Mouse (Mus musculus) monocyte, adult 5-6 weeks (primary cell): ENCODE measurements around the gene Cacna2d2. TPM values are rescaled to one million over a fixed set of nuclear protein-coding genes. Genes with fewer than 3 reads are reported as not detected.
A peak's percentile ranks its signal among the peaks of the same experiment; 100 is the strongest.
"Not testable (repeated sequence)": the region's sequence is repeated elsewhere in the genome, so short reads cannot be mapped to it uniquely, and the experiment has no call there.

ENCODE experiments used
- ATAC-seq: fragments of 153-309, 156-312 bp; replicated peaks from 2 replicates; pipeline ENCODE4 v1.8.0; 2017; ENCODE audit warnings: mild to moderate bottlenecking; ENCODE audit not compliant: low TSS enrichment, insufficient number of reproducible peaks, severe bottlenecking, poor library complexity, low FRiP score
- total RNA-seq: library from RNA; stranded (forward); fragments of 200-1000, 200-491, 200-594 nt; gene quantifications from 3 replicates; pipeline ENCODE4 v1.2.3, GENCODE M21; 2017

Gene Cacna2d2
- total RNA-seq, 1 experiment from 2014 or later, result not detected

- no peak for ATAC-seq
Measured at GRCm38 (mm10) chr9:107566855-107567254, 167.4 kb downstream of the Cacna2d2 start.

- no peak for ATAC-seq
Measured at GRCm38 (mm10) chr9:107567702-107568319, 168.4 kb downstream of the Cacna2d2 start, which contains the start of gene Hyal2. TSS of gene Hyal2 (plus strand) at chr9:107567945.

GRCm38 (mm10) chr9:107568331-107569261 is 169.2 kb downstream of the Cacna2d2 start:
- ATAC-seq, result peak; percentile 73

GRCm38 (mm10) chr9:107569270-107569669 is 169.9 kb downstream of the Cacna2d2 start:
- no peak for ATAC-seq

- no peak for ATAC-seq
Measured at GRCm38 (mm10) chr9:107570016-107570415, 170.6 kb downstream of the Cacna2d2 start.

- ATAC-seq, result no peak
Measured at GRCm38 (mm10) chr9:107570845-107571244, 171.4 kb downstream of the Cacna2d2 start.

- no peak for ATAC-seq
Measured at GRCm38 (mm10) chr9:107571534-107572326, 172.3 kb downstream of the Cacna2d2 start.

GRCm38 (mm10) chr9:107572327-107572662 is 172.9 kb downstream of the Cacna2d2 start:
- no peak for ATAC-seq

- ATAC-seq, result not testable (repeated sequence)
Measured at GRCm38 (mm10) chr9:107573774-107574173, 174.4 kb downstream of the Cacna2d2 start.

GRCm38 (mm10) chr9:107575579-107576356 is 176.4 kb downstream of the Cacna2d2 start:
- ATAC-seq, result no peak

GRCm38 (mm10) chr9:107576357-107577107 is 177.1 kb downstream of the Cacna2d2 start, which contains the start of gene Hyal1:
TSS of gene Hyal1 (plus strand) at chr9:107576927.
- no peak for ATAC-seq

- no peak for ATAC-seq
Measured at GRCm38 (mm10) chr9:107577871-107578270, 178.5 kb downstream of the Cacna2d2 start.

GRCm38 (mm10) chr9:107578587-107578986 is 179.2 kb downstream of the Cacna2d2 start, which contains the start of gene Naa80:
TSS of gene Naa80 (plus strand) at chr9:107578887.
- no peak for ATAC-seq

Other genes starting within 250 kb of the Cacna2d2 start
- 0.19 TPM in 1 of 3 replicates, not detected in the others for gene Dock3, start 167.7 kb upstream of the Cacna2d2 start, total RNA-seq
- 69.0 to 81.2 TPM (median 74.8 TPM) in 3 replicates for gene Mapkapk3, start 109.7 kb upstream of the Cacna2d2 start, total RNA-seq
- 2.0 to 4.4 TPM (median 3.0 TPM) in 3 replicates for gene Cish, start 103.6 kb upstream of the Cacna2d2 start, total RNA-seq
- 4.7 to 6.5 TPM (median 5.1 TPM) in 3 replicates for gene Hemk1, start 61.3 kb upstream of the Cacna2d2 start, total RNA-seq
- gene 6430571L13Rik, start 59.0 kb upstream of the Cacna2d2 start, total RNA-seq, result not detected in 3 replicates
- gene Tmem115, start 134.3 kb downstream of the Cacna2d2 start, total RNA-seq, result 19.0 to 26.5 TPM (median 21.7 TPM) in 3 replicates
- 8.0 to 27.2 TPM (median 14.4 TPM) in 3 replicates for gene Cyb561d2, start 142.6 kb downstream of the Cacna2d2 start, total RNA-seq
- 17.4 to 20.5 TPM (median 18.7 TPM) in 3 replicates for gene Nprl2, start 142.6 kb downstream of the Cacna2d2 start, total RNA-seq
- gene Zmynd10, start 147.7 kb downstream of the Cacna2d2 start, total RNA-seq, result 3.2 to 4.0 TPM in 2 of 3 replicates, not detected in the other
- gene Rassf1, start 151.9 kb downstream of the Cacna2d2 start, total RNA-seq, result 67.8 to 117 TPM (median 83.9 TPM) in 3 replicates
- gene Tusc2, start 163.6 kb downstream of the Cacna2d2 start, total RNA-seq, result 16.0 to 23.9 TPM (median 21.4 TPM) in 3 replicates
- gene Hyal2, start 168.3 kb downstream of the Cacna2d2 start, total RNA-seq, result 1.1 to 2.5 TPM (median 2.3 TPM) in 3 replicates
- 0.86 to 2.0 TPM in 2 of 3 replicates, not detected in the other for gene Hyal1, start 177.3 kb downstream of the Cacna2d2 start, total RNA-seq
- 3.6 to 5.4 TPM (median 5.4 TPM) in 3 replicates for gene Naa80, start 179.3 kb downstream of the Cacna2d2 start, total RNA-seq
- 1.4 TPM in 1 of 3 replicates, not detected in the others for gene Hyal3, start 181.2 kb downstream of the Cacna2d2 start, total RNA-seq
- gene Ifrd2, start 188.0 kb downstream of the Cacna2d2 start, total RNA-seq, result 5.5 to 11.1 TPM (median 8.8 TPM) in 3 replicates
- gene Sema3b, start 209.6 kb downstream of the Cacna2d2 start, total RNA-seq, result 0.10 TPM in 1 of 3 replicates, not detected in the others
- gene Gnai2, start 235.8 kb downstream of the Cacna2d2 start, total RNA-seq, result 646 to 794 TPM (median 705 TPM) in 3 replicates